8 mouse cellular contexts compared by ENCODE assay signal in genomic region chr17:56506417-56507065, GRCm38 (mm10). TPM values are rescaled to one million over a fixed set of nuclear protein-coding genes. Genes with fewer than 3 reads are reported as not detected.
DNase-seq lines count a peak whose midpoint lies in the region; ATAC-seq and TF ChIP-seq lines count a peak whose summit lies in the region.

No protein-coding gene starts in this region.

- TF ChIP-seq CTCF in E14TG2a.4 (conservative IDR thresholded peaks at IDR 0.05; ENCODE audit: low read length), result no peak

- peak overlapping the region; percentile 97 for H3K4me2 ChIP-seq in heart, embryonic 13.5 days
- H3K4me2 ChIP-seq in forebrain, embryonic 11.5 days (ENCODE audit: low read depth, low read length, severe bottlenecking), result peak overlapping the region; percentile 96
- H3K4me2 ChIP-seq in liver, embryonic 13.5 days, result peak overlapping the region; percentile 77

- H3K4me3 ChIP-seq in heart, embryonic 13.5 days, result peak overlapping the region; percentile 75
- peak overlapping the region; percentile 88 for H3K4me3 ChIP-seq in E14TG2a.4 (replicated peaks; ENCODE audit: low read length)
- peak overlapping the region; percentile 48 for H3K4me3 ChIP-seq in forebrain, embryonic 11.5 days (ENCODE audit: low read depth, low read length)
- H3K4me3 ChIP-seq in liver, embryonic 13.5 days (replicated peaks), result peak overlapping the region; percentile 56

- DNase-seq in heart, postnatal 25 days (ENCODE audit: low spot score), result no peak
- DNase-seq in forebrain, embryonic 11.5 days (ENCODE audit: low spot score), result peak; percentile 48
- DNase-seq in liver, embryonic 13.5 days, result no peak
- DNase-seq in kidney, adult 8-10 months, result no peak
- no peak for DNase-seq in embryo, embryonic 11 days

- H3K4me1 ChIP-seq in heart, embryonic 13.5 days, result peaks cover 20% of the 10 kb centered on the region
- peaks cover 60% of the 10 kb centered on the region for H3K4me1 ChIP-seq in E14TG2a.4 (replicated peaks; ENCODE audit: low read depth, low read length)
- H3K4me1 ChIP-seq in forebrain, embryonic 11.5 days (replicated peaks; ENCODE audit: control insufficient read depth, insufficient read depth, low read length), result peaks cover 16% of the 10 kb centered on the region
- peaks cover 15% of the 10 kb centered on the region for H3K4me1 ChIP-seq in liver, embryonic 13.5 days (replicated peaks)

- H3K27ac ChIP-seq in heart, embryonic 13.5 days (replicated peaks), result peak overlapping the region; percentile 91; the same call in 1 of the 2 replicates
- H3K27ac ChIP-seq in forebrain, embryonic 11.5 days (ENCODE audit: low read depth, low read length), result peak overlapping the region; percentile 81; the same call in 1 of the 2 replicates
- H3K27ac ChIP-seq in liver, embryonic 13.5 days, result peak overlapping the region; percentile 75; the same call in 1 of the 2 replicates

- intact Hi-C loops in heart, postnatal 25 days (cut with DNase I), result no loop called here

- ATAC-seq in heart, embryonic 13.5 days (ENCODE audit: extremely low read depth, insufficient number of reproducible peaks, low FRiP score, low TSS enrichment), result no peak
- ATAC-seq in forebrain, embryonic 11.5 days (replicated peaks; ENCODE audit: low FRiP score), result no peak
- ATAC-seq in liver, embryonic 13.5 days (ENCODE audit: low read depth), result no peak
- no peak for ATAC-seq in monocyte, adult 5-6 weeks (replicated peaks; ENCODE audit: insufficient number of reproducible peaks, low FRiP score, low TSS enrichment, poor library complexity, severe bottlenecking)

- peak overlapping the region; percentile 93 for H3K9ac ChIP-seq in heart, embryonic 13.5 days
- H3K9ac ChIP-seq in forebrain, embryonic 11.5 days (ENCODE audit: low read length), result peak overlapping the region; percentile 83
- peak overlapping the region; percentile 72 for H3K9ac ChIP-seq in liver, embryonic 13.5 days

- peaks cover 35% of the 10 kb centered on the region for H3K27me3 ChIP-seq in heart, embryonic 13.5 days (replicated peaks)
- H3K27me3 ChIP-seq in E14TG2a.4 (ENCODE audit: insufficient read depth, low read length), result peaks cover 36% of the 10 kb centered on the region
- peaks cover 16% of the 10 kb centered on the region for H3K27me3 ChIP-seq in forebrain, embryonic 11.5 days (ENCODE audit: control insufficient read depth, insufficient read depth, low read length)
- H3K27me3 ChIP-seq in liver, embryonic 13.5 days, result peaks cover 35% of the 10 kb centered on the region

- peaks cover 13% of the 10 kb centered on the region for H3K9me3 ChIP-seq in heart, embryonic 13.5 days
- H3K9me3 ChIP-seq in E14TG2a.4 (ENCODE audit: low read length), result no peaks in the 10 kb centered on the region
- no peaks in the 10 kb centered on the region for H3K9me3 ChIP-seq in forebrain, embryonic 11.5 days (ENCODE audit: control insufficient read depth, low read length)
- H3K9me3 ChIP-seq in liver, embryonic 13.5 days (replicated peaks), result no peaks in the 10 kb centered on the region

- 55% methylated on average over 15 of the region's 15 CpGs for WGBS in heart, embryonic 13.5 days
- 57% methylated on average over 15 of the region's 15 CpGs for WGBS in forebrain, embryonic 11.5 days
- 52% methylated on average over 15 of the region's 15 CpGs for WGBS in liver, embryonic 13.5 days (ENCODE audit: insufficient replicate concordance)

- H3K36me3 ChIP-seq in heart, embryonic 13.5 days, result no peaks in the 10 kb centered on the region
- no peaks in the 10 kb centered on the region for H3K36me3 ChIP-seq in E14TG2a.4 (ENCODE audit: insufficient read depth, low read length)
- H3K36me3 ChIP-seq in forebrain, embryonic 11.5 days (ENCODE audit: control insufficient read depth, insufficient read depth, low read length), result no peaks in the 10 kb centered on the region
- no peaks in the 10 kb centered on the region for H3K36me3 ChIP-seq in liver, embryonic 13.5 days

RNA-seq across cellular contexts. Expression of gene Znrf4, which starts 5.7 kb away (rescaled TPM):
- polyA plus RNA-seq in heart, embryonic 13.5 days (2015; fragmentation: Nextera tagmentation; extraction: Ambion mirVana), result not detected in 2 replicates
- not detected for total RNA-seq in heart, postnatal 25 days (2021)
- not detected in 2 replicates for polyA plus RNA-seq in forebrain, embryonic 11.5 days (2014; fragmentation: Nextera tagmentation; extraction: Ambion mirVana)
- polyA plus RNA-seq in liver, embryonic 13.5 days (2015; fragmentation: Nextera tagmentation; extraction: Ambion mirVana), result not detected in 2 replicates
- not detected in 3 replicates for total RNA-seq in monocyte, adult 5-6 weeks (2017)

RNA-seq across cellular contexts. Expression of gene Ptprs, which starts 30.3 kb away (rescaled TPM):
- polyA plus RNA-seq in heart, embryonic 13.5 days (2015; fragmentation: Nextera tagmentation; extraction: Ambion mirVana), result 45.4 and 50.1 TPM in 2 replicates
- 10 to 100 TPM; 42.2 to 52.2 TPM for total RNA-seq in heart, postnatal 25 days (2021)
- 210 and 218 TPM in 2 replicates for polyA plus RNA-seq in forebrain, embryonic 11.5 days (2014; fragmentation: Nextera tagmentation; extraction: Ambion mirVana)
- 6.2 and 7.6 TPM in 2 replicates for polyA plus RNA-seq in liver, embryonic 13.5 days (2015; fragmentation: Nextera tagmentation; extraction: Ambion mirVana)
- 15.5 to 40.8 TPM (median 16.3 TPM) in 3 replicates for total RNA-seq in monocyte, adult 5-6 weeks (2017)

RNA-seq across cellular contexts. Expression of gene Gm20219, which starts 47.6 kb away (rescaled TPM):
- polyA plus RNA-seq in heart, embryonic 13.5 days (2015; fragmentation: Nextera tagmentation; extraction: Ambion mirVana), result 0.19 and 0.37 TPM in 2 replicates
- under 1 TPM; 0.26 to 0.28 TPM for total RNA-seq in heart, postnatal 25 days (2021)
- polyA plus RNA-seq in forebrain, embryonic 11.5 days (2014; fragmentation: Nextera tagmentation; extraction: Ambion mirVana), result 1.1 and 1.3 TPM in 2 replicates
- polyA plus RNA-seq in liver, embryonic 13.5 days (2015; fragmentation: Nextera tagmentation; extraction: Ambion mirVana), result 0.08 and 0.14 TPM in 2 replicates
- 1.2 to 2.0 TPM (median 1.4 TPM) in 3 replicates for total RNA-seq in monocyte, adult 5-6 weeks (2017)
